Mouse (Mus musculus) forebrain, postnatal 0 days (tissue): ENCODE measurements at regions not wholly inside any gene's neighbourhood (a gene's known extent, or its start where the extent isn't known, plus 50 kb on each side); places are given as distances from the start of the nearest gene placed in this dataset.

Source experiments
- ATAC-seq: fragments of 200-750 bp; cut with Nextera tagmentation; 2 replicates; pipeline ENCODE4 v1.8.0; 2017; ENCODE audit warnings: mild to moderate bottlenecking, moderate library complexity
- DNase-seq: peaks from one replicate; pipeline ENCODE4 v3.0.0-alpha.2; 2015
- H3K27ac ChIP-seq: fragments of 300-500 bp; sonication (generic); 2 replicates; pipeline ENCODE4 v1.5.1; 2014; ENCODE audit warnings: low read depth, mild to moderate bottlenecking, antibody characterized with exemption, low read length, moderate library complexity, mixed read lengths
- H3K27me3 ChIP-seq: fragments of 300-500 bp; sonication (generic); 2 replicates; pipeline ENCODE4 v1.6.1; 2014; ENCODE audit warnings: mild to moderate bottlenecking, low read length, mixed read lengths; ENCODE audit not compliant: insufficient read depth
- H3K36me3 ChIP-seq: fragments of 300-500 bp; sonication (generic); 2 replicates; pipeline ENCODE4 v1.6.1; 2014; ENCODE audit warnings: mild to moderate bottlenecking, moderate library complexity; ENCODE audit not compliant: insufficient read depth
- H3K4me1 ChIP-seq: fragments of 300-500 bp; sonication (generic); 2 replicates; pipeline ENCODE4 v1.6.1; 2014; ENCODE audit warnings: antibody characterized with exemption; ENCODE audit not compliant: insufficient read depth
- H3K4me2 ChIP-seq: fragments of 300-500 bp; sonication (generic); 2 replicates; pipeline ENCODE4 v1.6.1; 2014; ENCODE audit warnings: low read depth, mild to moderate bottlenecking, moderate library complexity
- H3K4me3 ChIP-seq: fragments of 300-500 bp; sonication (generic); 2 replicates; pipeline ENCODE4 v1.5.1; 2014; ENCODE audit warnings: low read depth, low read length, mixed read lengths
- H3K9ac ChIP-seq: fragments of 300-500 bp; sonication (generic); 2 replicates; pipeline ENCODE4 v1.6.1; 2014; ENCODE audit warnings: mild to moderate bottlenecking
- H3K9me3 ChIP-seq: fragments of 300-500 bp; sonication (generic); 2 replicates; pipeline ENCODE4 v1.6.1; 2016; ENCODE audit warnings: low read length
- CTCF ChIP-seq: sonication (generic); IDR thresholded peaks from 2 replicates; pipeline ENCODE4 v1.5.1; 2016; ENCODE audit warnings: antibody characterized with exemption, control low read depth, low read depth
- WGBS: fragments of 180-500 bp; shearing (Covaris S2); extraction: QIAGEN DNeasy Blood & Tissue Kit; methylation state at CpG from one replicate; pipeline ENCODE4 v1.1.7; 2014; 5-methylcytosine and 5-hydroxymethylcytosine counted together

DNA sequence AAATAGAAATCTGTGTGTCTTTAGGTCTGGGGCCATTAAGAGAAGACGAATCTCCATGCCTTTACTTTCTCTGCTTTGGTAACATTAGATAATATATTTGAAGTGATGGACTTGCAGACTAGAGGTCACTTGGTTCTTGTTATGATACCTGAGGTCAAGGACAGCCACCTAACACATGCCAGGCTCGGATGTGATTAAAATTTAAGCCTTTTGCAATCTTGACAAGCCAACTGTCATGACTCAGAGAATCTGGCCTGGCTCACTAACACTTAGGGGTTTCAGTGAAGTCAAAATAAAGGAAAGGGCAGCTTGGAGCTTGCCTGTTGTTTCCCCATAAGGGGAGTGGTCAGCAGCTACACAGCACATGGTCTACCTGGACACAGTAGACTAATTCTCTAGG, 320.4 kb upstream of the Tbc1d5 start:
- H3K36me3 ChIP-seq: no peaks in the 10 kb centered on the region
- no peak overlapping the region for H3K27ac ChIP-seq
- ATAC-seq (no peak), DNase-seq (no peak)
- no peak for TF ChIP-seq CTCF
- H3K4me3 ChIP-seq: no peak overlapping the region
- no peak overlapping the region for H3K9ac ChIP-seq
- no peak overlapping the region for H3K4me2 ChIP-seq
- no peaks in the 10 kb centered on the region for H3K27me3 ChIP-seq
- 83% methylated on average over 2 of the region's 2 CpGs for WGBS
- H3K4me1 ChIP-seq: no peaks in the 10 kb centered on the region
- H3K9me3 ChIP-seq: no peaks in the 10 kb centered on the region

- ATAC-seq: no peak
- DNase-seq: no peak
- Histone ChIP-seq H3K27me3 (no peaks in the 10 kb centered on the region), H3K4me2 (no peak overlapping the region), H3K4me3 (no peak overlapping the region), H3K36me3 (no peaks in the 10 kb centered on the region), H3K27ac (no peak overlapping the region), H3K4me1 (no peaks in the 10 kb centered on the region), H3K9ac (no peak overlapping the region), H3K9me3 (no peaks in the 10 kb centered on the region)
- no peak for TF ChIP-seq CTCF
- 50% methylated on average over 2 of the region's 2 CpGs for WGBS
Measured at GRCm38 (mm10) chr17:51495038-51495437, 315.9 kb upstream of the Tbc1d5 start.

DNA sequence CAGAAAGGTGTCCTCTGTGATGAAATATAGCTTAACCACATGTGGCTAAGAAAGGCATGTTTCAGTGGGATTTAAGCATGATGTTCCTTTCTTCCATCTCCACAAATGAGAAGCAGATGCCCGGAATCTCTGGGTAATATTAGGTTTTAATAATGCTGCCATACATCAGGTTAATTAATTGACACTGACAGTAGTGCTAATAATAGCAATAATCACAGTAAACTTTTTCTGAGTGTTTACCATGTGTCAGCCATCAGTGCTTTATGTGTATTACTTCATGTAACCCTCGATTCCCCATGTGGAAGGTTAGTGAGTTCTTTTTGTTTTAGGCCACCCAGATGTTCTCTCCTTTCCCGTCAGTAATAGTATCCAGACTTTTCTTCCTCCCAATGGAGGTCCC, 310.2 kb upstream of the Tbc1d5 start:
- H3K9me3 ChIP-seq: no peaks in the 10 kb centered on the region
- TF ChIP-seq CTCF: no peak
- ATAC-seq (no peak), DNase-seq (no peak)
- H3K4me2 ChIP-seq: no peak overlapping the region
- H3K4me3 ChIP-seq: no peak overlapping the region
- H3K27ac ChIP-seq: no peak overlapping the region
- H3K9ac ChIP-seq: no peak overlapping the region
- no peaks in the 10 kb centered on the region for H3K36me3 ChIP-seq
- no peaks in the 10 kb centered on the region for H3K27me3 ChIP-seq
- no peaks in the 10 kb centered on the region for H3K4me1 ChIP-seq
- WGBS: 81% methylated on average over 3 of the region's 3 CpGs

GRCm38 (mm10) chr17:51487918-51488445, 308.8 kb upstream of the Tbc1d5 start:
- WGBS: 94% methylated on average over 3 of the region's 3 CpGs
- H3K4me1 ChIP-seq: no peaks in the 10 kb centered on the region
- H3K27ac ChIP-seq: no peak overlapping the region
- no peak for DNase-seq
- no peak overlapping the region for H3K4me2 ChIP-seq
- no peak overlapping the region for H3K9ac ChIP-seq
- no peak for ATAC-seq
- TF ChIP-seq CTCF: no peak
- no peak overlapping the region for H3K4me3 ChIP-seq
- no peaks in the 10 kb centered on the region for H3K27me3 ChIP-seq
- H3K9me3 ChIP-seq: no peaks in the 10 kb centered on the region
- H3K36me3 ChIP-seq: no peaks in the 10 kb centered on the region

GRCm38 (mm10) chr17:51477810-51478209, 298.7 kb upstream of the Tbc1d5 start:
- H3K4me2 ChIP-seq: no peak overlapping the region
- no peak overlapping the region for H3K9ac ChIP-seq
- DNase-seq (no peak), ATAC-seq (no peak)
- WGBS: 78% methylated on average over 7 of the region's 7 CpGs
- H3K4me3 ChIP-seq: no peak overlapping the region
- H3K9me3 ChIP-seq: no peaks in the 10 kb centered on the region
- H3K36me3 ChIP-seq: no peaks in the 10 kb centered on the region
- no peak overlapping the region for H3K27ac ChIP-seq
- TF ChIP-seq CTCF: peak; percentile 41
- H3K27me3 ChIP-seq: no peaks in the 10 kb centered on the region
- H3K4me1 ChIP-seq: no peaks in the 10 kb centered on the region

DNA sequence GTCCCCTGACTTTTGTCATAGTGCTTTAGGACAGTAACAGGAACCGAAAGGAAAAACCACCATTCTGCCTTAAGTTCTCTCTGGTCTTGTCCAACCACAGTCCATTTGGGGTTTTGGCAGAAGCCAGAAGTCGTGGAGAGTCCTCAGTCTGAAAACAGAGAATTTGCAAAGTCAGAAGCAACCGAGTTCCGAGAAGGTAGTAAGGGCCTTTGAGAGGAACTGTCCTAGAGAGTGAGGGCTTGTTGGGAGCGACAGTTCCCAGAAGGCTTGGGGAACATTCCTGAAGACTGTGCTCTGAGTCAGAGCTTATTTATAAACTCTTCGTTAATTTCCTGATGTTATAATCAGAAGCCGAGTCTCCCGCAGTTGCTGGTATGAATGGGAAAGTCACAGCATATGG, 298.3 kb upstream of the Tbc1d5 start:
- Histone ChIP-seq H3K4me1 (no peaks in the 10 kb centered on the region), H3K9ac (no peak overlapping the region), H3K27me3 (no peaks in the 10 kb centered on the region), H3K4me2 (no peak overlapping the region), H3K36me3 (no peaks in the 10 kb centered on the region), H3K9me3 (no peaks in the 10 kb centered on the region), H3K4me3 (no peak overlapping the region), H3K27ac (no peak overlapping the region)
- ATAC-seq (no peak), DNase-seq (no peak)
- no peak for TF ChIP-seq CTCF
- WGBS: 83% methylated on average over 8 of the region's 8 CpGs

DNA sequence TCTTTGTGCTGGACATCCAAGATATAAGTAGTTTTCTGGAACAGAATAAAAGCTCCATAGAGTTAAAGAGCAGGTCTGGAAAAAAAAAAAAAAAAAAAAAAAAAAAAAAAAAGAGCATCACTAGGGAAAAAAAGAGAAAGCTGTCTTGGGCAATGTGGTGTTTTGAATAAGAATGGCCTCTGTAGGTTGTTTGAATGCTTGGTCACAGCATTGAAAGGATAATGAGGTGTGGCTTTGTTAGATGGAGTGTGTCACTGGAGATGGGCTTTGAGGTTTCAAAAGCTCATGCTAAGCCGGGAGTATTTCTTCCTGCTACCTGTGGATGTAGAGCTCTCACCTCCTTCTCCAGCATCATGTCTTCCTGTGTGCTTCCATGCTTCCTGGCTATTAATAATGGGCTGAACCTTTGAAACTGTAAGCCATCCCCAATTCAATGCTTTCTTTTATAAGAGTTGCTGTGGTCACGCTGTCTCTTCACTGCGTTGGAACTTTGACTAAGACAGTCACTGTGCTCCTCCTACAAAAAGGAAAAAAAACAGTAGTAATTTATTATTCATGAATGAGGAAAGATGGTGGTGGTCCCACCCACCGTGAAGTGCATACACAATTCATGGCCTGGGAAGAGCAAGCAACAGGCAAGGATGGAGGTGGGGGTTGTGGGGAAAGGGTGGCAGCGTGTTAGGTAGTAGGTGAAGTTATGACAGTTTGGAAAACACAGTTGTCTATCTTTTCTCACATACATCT, 283.2 kb upstream of the Tbc1d5 start:
- Histone ChIP-seq H3K27me3 (no peaks in the 10 kb centered on the region), H3K9me3 (no peaks in the 10 kb centered on the region), H3K4me2 (peak overlapping the region; percentile 60), H3K4me3 (peak overlapping the region; percentile 43), H3K36me3 (no peaks in the 10 kb centered on the region), H3K4me1 (peaks cover 8% of the 10 kb centered on the region; the same call in 1 of the 2 replicates), H3K9ac (no peak overlapping the region), H3K27ac (no peak overlapping the region)
- DNase-seq: no peak
- TF ChIP-seq CTCF: no peak
- ATAC-seq: no peak
- WGBS: 35% methylated on average over 5 of the region's 5 CpGs
